Mouse (Mus musculus): ENCODE results near the gene Pih1d2. TPM values are rescaled to one million over a fixed set of nuclear protein-coding genes. Genes with fewer than 3 reads are reported as not detected.

Pih1d2 gene
- total RNA-seq (2023), result 0.62 TPM

GRCm38 (mm10) chr9:50616766-50617603, at the start of gene Pih1d2, which contains the start of gene Nkapd1:
Pih1d2 (plus strand) TSS chr9:50617321.
Nkapd1 (minus strand) TSS chr9:50617464.

GRCm38 (mm10) chr9:50603189-50603997, 13.7 kb upstream of the Pih1d2 start, which contains the start of the genes Sdhd and Timm8b:
Sdhd (minus strand) TSS chr9:50603812.
Timm8b (plus strand) TSS chr9:50603910.

GRCm38 (mm10) chr9:50659392-50660217, 42.5 kb downstream of the Pih1d2 start, which contains the start of gene Dlat:
Dlat (minus strand) TSS chr9:50659780.

Other genes starting within 250 kb of the Pih1d2 start
- gene Plet1, start 122.8 kb upstream of the Pih1d2 start, total RNA-seq (2023), result not detected
- gene Pts, start 88.6 kb upstream of the Pih1d2 start, total RNA-seq (2023), result 49.0 TPM
- 1.5 TPM for gene Il18, start 62.5 kb upstream of the Pih1d2 start, total RNA-seq (2023)
- 0.44 TPM for gene Bco2, start 62.1 kb upstream of the Pih1d2 start, total RNA-seq (2023)
- not detected for gene Tex12, start 56.0 kb upstream of the Pih1d2 start, total RNA-seq (2023)
- gene Sdhd, start 13.5 kb upstream of the Pih1d2 start, total RNA-seq (2023), result 57.6 TPM
- gene Timm8b, start 13.4 kb upstream of the Pih1d2 start, total RNA-seq (2023), result 45.3 TPM
- 28.4 TPM for gene Nkapd1, start 143 bp downstream of the Pih1d2 start, total RNA-seq (2023)
- 26.2 TPM for gene Dlat, start 42.5 kb downstream of the Pih1d2 start, total RNA-seq (2023)
- gene Dixdc1, start 122.2 kb downstream of the Pih1d2 start, total RNA-seq (2023), result not detected
- not detected for gene 2310030G06Rik, start 129.2 kb downstream of the Pih1d2 start, total RNA-seq (2023)
- 2.2 TPM for gene Cryab, start 134.0 kb downstream of the Pih1d2 start, total RNA-seq (2023)
- not detected for gene Hspb2, start 135.0 kb downstream of the Pih1d2 start, total RNA-seq (2023)
- 5.1 TPM for gene Fdxacb1, start 150.9 kb downstream of the Pih1d2 start, total RNA-seq (2023)
- gene Alg9, start 157.7 kb downstream of the Pih1d2 start, total RNA-seq (2023), result 15.9 TPM
- 14.8 TPM for gene 1110032A03Rik, start 158.2 kb downstream of the Pih1d2 start, total RNA-seq (2023)
- gene Ppp2r1b, start 228.0 kb downstream of the Pih1d2 start, total RNA-seq (2023), result 64.2 TPM